Mouse (Mus musculus) natural killer cell, adult 2 months (primary cell): ENCODE measurements around the gene Mia.

Experiments
- DNase-seq, 2 experiments: peaks; one replicate each; pipeline ENCODE4 v3.0.0; 2022; ENCODE audit warnings: low spot score in 2 of 2

The Mia gene

DNA sequence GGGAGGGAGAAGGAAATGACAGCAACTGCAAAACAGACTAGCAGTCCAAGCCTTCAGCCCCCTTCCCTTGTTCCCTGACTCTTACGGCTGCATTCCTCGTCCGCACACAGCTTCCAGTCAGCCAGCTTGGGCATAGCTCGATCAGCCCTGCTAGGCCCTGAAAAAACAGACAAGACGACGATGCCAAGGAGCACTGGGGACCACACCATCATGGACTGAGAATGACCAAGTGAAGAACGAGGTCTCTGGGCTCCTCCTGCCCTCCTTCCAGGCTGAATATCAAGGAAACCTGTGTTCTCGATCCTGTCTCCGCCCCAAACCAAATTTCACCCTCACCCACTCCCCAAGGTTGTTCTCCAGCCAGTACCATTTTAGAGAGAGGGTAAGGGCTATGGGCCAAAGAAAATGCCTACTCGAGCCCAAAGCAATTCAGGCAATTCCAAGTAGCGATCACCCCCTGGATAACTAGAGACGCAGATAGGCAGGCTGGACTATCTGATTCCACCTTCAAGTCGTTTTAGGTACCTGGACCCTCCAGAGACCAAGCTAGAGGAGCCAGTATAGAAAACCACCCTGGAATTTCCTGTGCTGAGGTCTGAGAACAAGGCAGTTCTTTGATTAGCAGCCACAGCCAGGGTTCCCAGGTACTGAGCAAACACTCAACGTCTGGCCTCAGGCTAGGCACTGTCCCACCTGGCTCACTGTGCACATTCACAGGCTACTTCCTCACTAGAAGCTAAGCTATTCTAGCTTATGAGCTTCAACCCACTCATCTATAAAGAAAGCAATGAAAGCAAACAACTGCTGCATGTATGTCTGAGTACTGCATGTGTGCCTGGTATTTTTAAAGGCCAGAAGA, at the start of gene Mia, which contains the start of gene Gm21983:
Gene Mia, minus strand, starts transcription at position 321 of the 859 bp plus-strand sequence.
Gene Gm21983, minus strand, starts transcription at position 250 of the 859 bp plus-strand sequence.
- DNase-seq = no peak

DNA sequence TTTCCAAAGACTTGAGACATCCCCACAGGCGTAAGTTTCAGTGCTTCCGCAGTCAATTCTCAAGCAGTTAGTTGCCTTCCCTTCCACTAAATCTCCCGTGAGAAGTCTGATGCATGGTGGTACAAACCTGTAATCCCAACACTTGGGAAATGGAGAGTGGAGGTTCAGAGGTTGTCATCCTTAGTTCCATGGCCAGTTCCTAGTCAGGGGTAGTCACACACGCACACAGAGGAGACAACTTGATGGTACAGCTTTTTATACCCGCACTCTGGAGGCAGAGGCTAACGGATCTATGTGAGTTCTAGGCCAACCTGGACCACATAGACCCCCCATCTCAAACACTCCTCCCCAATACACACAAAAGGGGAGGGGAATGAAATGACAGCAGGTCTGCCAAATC, 47.9 kb upstream of the Mia start:
- DNase-seq = no peak

DNA sequence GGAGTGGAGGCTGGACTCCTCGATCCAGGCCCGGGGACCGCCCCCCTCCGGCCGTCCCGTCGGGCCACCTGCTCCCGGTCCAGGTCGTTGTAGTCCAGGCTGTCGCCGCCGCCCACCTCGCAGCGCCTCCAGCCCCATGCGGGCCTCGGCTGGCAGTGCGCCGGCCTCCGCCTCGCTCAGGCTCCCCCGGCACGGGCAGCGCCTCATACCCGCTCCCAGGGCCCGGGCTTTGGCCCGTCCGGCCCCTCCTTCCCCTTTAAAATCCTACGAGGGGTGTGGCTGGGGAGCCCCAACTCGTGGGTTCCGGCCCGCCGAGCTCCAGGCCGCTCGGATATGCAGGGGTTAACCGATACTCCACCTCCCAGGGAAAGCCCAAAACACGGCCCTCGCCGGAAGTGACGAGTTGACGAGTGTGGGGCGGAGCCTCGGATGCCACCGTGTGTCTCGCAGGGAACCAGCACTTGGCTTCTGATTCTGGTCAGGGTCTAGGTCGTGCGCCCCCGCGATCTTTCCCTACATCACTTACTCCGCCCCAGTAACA, 47.4 kb upstream of the Mia start, which contains the start of gene Itpkc:
Gene Itpkc, minus strand, starts transcription at position 381 of the 541 bp plus-strand sequence.
- peak; percentile 92 for DNase-seq

DNA sequence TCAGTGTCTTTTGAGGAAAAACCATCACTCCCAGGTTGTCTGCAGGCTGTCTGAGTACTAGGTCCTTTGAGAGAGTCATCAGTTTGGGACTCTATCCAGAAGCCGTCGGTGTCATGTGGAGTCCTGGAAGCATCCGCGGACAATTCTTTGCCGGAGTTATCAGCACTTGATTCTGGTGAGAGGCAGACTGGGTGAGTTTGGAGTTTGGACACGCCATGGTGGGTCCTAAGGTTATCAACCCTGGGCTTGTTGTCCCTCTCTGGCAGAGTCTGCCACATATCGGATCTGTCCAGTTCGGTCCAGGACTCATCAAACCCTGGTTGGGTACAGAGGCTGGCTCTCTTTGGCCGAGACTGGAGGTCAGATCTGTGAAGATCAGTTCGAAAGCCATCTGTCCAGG, 46.7 kb upstream of the Mia start:
- DNase-seq = no peak

DNA sequence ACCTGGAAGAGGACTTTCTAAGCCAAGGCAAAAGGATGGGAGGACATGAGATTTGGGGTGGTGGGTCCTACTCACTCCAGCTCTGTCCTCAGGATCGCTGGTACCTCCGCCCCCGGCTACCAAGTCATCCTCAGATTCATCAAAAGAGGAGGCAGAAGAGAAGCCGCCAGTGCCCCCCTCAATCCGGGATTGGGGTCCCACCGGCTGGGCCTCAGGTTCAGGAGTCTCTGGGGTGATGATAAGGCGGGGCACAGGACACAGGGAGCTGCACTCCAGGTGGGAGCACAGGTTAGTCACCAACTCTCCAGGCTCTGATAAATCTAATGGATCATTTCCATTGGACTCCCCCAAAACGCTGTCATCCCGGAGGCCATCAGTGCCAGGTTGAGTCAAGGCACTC, 46.3 kb upstream of the Mia start:
- DNase-seq = no peak

DNA sequence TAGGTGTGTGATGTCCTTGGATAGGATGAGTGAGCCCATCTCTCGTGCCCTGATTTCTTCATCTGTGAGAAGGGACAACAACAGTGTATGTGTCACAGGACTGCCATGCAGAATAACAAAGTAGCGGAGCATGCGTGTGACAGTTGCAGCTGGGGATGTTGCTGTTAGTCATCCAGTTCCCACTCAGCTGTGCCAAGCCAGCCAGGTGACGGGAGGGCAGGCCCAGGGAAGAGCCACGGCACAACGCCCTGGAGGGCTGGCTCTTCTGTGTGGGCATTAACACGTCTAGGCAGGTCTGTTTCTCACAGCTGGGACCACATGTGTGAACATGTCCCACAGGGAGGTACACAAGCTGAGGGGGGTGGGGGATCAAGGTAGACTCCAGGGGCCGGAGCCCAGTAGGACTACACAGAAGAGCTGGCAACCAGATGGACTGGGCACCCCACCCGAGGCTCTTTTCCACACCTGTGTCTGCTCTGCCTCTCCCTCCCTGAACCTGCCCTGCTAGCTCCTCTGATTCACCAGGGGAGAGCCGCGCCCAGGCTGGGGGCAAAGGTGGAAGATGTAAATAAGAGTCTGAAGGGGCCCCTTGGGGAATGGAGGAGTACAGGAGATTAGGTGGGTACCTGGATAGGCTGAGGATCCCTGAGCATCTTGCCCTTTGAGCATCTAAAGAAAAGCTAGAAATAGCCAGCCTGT, 44.1 kb upstream of the Mia start:
- DNase-seq = no peak

DNA sequence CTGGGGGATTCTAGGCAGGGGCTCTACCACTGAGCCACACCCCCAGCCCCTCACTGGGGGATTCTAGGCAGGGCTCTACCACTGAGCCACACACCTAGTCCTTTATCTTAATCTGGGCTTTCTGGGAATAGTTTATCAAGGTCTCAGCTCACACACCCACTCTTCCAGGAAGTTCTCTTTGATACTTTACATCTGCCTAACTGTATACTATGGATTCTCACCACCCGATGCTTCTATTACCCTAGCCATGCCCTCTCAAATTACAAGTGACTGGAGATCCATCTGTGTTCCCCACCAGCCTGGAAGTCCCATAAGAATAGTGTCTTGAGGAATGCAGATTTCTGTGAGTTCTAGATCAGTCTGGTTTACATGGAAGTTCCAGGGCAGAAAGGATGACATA, 41.6 kb upstream of the Mia start:
- DNase-seq = no peak

DNA sequence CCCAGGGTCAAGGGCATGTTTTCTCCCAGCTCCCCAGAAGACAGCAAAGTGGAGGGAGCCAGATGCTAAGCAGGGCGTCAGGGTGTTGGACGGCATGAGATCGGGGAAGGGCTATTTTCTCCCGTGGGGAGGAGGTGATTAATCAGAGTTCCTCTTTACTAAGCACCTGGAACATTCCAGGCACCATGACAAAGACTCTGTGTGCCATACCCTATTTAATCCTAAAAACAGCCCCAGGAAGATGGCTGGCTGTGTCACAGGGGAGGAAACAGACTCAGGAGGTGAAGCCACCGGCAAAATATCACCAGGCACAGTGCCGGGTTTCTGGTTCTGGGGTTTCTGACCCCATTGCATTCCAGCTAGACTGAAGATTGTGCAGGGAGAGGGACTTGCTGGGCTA, 41.0 kb upstream of the Mia start:
- no peak for DNase-seq

DNA sequence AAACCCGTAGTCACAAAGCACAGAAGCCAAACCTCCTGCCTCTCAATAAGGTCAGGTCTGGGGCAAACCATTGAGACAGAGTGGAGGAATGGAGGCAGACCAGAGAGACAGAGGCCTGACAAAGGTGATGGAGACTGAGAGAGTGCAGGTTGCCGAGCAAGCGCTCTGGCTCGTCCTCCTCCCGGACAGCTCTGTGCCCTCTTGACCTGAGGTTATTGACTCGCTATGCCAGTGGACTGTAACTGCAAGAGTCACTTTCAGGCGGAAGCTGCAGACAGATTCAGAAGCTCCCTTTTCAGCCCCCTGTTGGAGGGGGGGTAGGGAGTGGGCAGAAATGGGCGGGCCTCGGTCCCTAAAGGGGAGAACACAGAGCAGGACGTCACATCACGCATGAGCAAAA, 39.0 kb upstream of the Mia start:
- DNase-seq = no peak

DNA sequence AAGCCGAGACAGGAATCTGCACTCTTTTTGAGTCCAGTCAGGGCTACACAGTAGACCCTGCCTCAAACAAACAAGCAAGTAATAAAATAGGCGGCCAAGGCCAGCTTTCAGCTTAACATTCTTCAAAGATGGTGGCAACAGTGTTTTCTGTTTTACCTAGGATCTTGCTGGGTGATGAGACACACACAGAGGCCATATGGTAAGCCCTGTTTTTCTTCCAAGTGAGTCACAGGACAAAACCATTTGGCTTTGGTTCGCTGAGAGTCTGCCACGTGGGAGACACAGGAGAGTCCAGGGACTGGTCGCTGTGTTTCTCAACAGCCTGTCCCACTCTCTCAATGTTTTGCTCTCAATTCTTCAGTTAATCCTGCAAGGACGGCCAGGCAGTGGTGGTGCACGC, 37.6 kb upstream of the Mia start:
- no peak for DNase-seq

DNA sequence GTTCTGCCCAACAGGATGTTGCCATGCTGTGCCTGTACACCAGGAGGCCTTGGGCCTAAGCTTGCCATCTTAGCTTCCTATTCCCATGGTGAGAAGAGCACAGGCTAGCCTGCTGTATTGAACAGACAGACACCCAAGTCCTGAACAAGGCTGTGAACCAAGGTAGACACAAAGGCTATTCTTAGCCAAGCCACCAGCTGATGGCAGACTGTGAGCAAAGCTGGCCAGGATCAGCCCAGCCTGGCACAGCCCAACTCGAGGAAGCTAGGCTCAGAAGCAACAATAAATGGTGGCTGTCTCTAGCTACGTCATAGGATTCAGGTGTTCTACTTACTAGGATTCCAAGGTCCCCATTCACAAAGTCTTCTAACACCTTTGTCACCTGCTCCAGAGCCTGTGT, 31.7 kb upstream of the Mia start:
- no peak for DNase-seq

DNA sequence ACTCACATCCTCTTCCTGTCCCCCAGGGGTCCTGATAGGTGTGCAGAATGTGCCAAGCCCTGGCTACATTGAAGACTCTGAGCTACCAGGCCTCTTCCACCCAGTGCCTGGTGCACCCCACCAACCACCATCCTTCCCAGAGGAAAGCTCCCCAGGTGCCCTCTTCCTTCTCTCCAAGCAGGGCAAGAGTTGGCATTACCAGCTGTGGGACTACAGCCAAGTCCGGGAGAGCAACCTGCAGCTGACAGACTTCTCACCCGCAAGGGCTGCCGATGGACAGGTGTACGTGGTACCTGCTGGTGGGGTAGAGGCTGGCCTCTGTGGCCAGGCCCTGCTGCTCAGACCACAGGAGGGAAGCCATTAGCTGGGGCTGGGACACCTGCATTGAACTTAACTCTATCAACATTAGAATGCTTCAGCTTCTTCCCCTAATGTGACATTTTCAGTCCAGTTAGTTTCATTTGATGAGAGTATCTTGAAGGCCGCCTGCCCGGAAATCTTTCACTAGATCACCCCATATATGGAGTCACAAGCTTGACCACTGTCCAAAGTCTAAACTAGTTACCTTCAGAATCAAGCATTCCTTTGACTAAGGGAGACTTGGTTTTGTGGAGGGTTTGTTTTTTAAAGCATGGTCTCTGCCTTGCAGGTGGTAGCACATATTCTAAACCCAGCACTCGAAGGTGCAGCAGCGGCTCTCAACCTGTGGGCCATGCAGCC, 22.9 kb upstream of the Mia start:
- DNase-seq = no peak

DNA sequence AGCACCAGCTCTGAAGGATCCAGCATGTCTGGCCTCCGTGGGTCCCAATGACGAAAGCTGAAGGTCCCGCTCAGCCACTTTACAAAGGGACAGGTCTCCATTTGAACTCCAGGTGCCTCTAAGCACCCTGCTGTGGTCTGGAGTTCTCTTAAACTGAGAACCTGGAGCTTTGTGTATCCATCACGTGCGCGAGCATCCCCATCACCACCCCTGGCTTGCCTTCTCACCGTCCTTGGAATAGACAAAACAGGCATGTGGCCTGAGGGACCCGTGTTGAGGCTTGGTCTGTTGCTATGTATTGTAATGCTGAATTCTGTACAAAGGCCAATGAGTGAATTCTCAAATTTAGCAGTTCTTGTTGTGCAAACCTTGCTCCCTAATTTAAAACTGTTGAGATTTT, 17.8 kb upstream of the Mia start:
- no peak for DNase-seq

DNA sequence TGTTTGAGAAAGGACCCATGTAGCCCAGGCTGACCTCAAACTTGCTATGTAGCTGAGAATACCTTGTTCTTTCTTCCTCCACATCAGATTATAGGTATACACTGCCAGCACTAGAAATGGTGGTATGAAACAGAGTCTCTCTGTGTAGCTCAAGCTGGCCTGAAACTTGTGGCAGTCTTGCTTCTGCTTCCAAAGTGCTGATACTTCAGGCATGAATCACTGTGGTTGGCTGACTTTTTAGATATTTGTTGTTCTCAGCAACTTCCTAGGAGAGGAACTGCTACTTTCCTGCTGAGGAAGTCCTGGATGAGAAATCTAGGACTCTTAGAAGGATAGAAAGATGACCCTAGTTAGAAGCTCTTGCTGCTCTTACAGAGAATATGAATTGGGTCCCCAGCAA, 17.4 kb upstream of the Mia start:
- no peak for DNase-seq

DNA sequence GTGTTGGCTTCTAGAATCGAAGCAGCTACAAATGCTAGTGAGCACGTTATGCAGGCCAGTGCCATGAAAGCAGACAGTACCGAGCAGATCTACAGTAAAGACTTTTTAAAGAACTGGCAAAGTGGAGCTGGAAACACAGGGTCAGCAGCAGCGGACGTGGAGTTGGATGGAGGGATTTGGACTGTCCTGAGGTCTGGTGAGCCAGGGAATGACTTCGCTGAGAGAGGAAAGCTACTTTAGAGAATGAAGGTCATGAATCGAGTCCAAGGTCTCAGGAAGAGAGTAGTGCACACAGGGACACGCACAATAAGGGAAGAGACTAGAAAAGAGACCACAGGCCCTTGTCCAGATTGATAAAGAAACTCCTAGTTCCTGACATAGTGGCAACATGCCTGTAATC, 16.7 kb upstream of the Mia start:
- DNase-seq = no peak

DNA sequence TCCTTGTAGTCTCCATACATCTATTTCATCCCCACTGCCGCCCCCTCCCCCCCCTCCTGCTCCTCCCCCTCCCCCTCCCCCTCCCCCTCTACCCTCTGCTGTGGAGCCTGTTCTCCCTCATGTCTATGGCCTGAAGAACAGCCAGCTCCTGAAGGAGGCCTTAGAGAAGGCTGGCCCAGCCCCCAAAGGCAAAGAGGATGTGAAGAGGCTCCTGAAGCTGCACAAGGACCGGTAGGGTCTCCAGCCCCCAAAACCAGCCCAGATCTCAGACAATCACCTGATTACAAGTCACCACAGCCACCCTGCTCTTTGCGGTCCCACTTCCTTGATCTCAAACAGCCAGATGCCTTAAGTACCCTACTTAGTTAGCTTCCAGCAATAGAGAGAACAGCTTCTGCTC, 16.2 kb upstream of the Mia start:
- DNase-seq = no peak

DNA sequence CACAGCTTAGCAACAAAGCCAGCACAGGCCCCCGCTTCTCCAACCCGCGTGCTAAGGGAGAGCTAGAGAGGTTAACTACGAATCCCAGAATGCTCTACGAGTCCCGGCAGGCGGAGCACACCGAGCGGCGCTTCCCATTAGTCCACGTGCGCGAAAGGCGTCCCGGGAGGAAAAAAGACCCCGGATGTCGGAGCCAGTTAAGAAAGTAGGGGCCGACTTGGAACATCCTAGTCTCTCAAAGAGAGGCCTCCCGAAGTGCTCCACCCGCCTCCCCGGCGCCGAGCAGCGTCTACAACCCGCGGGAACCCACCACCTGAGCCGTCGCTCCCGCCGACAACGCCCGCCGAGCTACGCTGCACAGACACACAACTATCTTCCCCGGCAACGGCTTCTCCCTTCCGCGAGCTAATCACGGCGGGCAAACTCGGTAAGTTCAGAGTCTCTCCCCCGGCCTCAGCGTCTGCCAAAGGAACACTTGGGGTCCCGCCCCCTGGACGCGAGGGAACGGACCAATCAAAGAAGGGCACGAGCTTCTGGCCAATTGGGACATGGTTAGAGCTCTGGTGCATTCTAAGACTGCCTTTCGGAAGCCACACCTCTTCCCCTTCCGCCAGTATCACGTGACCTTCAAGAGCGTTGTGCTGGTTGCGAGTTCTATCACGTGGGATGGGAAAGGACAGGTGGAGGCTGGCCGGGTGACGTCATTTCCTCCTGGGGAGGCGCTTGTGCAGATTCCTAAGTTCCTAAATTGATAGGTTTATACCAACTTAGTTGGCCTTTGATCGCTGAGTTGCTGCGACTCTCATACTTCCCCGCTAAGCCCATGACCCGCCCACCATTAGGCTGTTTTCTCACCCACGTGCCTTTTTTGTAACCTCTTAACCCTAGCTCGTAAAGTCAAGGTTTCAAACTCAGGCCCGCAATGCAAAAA, 15.0 kb upstream of the Mia start, which contains the start of the genes BC024978 and Snrpa:
Gene BC024978, plus strand, starts transcription at position 101 of the 931 bp plus-strand sequence.
Gene Snrpa, minus strand, starts transcription at position 591 of the 931 bp plus-strand sequence.
- peak; percentile 93 to 96 for DNase-seq

DNA sequence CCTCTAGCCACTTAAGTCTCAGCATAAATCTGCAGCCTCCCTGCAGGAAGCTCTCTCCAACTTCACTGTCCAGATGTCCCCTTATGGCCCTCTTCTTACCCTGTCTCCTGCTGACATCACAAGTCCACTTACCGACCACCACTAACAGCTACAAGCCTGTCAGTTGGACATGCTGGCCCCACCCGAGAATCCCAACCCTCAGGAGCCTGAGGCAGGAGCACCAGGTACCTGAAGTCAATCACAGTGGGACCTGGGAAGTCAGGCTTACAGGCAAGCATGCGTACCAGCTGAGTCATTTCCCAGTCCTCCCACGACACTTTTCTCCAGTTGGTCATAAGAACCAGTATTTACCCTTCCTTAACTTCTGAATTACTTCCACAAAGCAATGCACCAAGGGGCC, 12.8 kb upstream of the Mia start:
- no peak for DNase-seq

DNA sequence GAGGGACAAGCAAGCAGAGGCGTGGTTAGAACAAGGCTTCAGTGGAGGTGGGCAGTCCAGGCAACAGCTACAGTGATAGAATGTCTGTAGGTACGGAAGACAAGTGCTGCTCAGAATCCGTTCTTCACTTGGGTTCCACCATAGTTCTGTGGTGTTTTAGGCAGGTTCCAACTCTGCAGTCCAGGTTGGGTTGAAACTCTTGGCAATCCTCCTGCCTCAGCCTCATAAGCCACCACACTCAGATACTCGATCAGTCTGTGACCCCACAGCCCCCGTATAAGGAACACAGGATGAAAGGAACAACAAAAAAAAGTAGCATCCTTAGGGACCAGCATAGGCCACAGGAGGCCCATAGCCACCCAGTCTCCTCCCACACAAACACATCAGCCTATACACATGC, 11.5 kb upstream of the Mia start:
- no peak for DNase-seq

DNA sequence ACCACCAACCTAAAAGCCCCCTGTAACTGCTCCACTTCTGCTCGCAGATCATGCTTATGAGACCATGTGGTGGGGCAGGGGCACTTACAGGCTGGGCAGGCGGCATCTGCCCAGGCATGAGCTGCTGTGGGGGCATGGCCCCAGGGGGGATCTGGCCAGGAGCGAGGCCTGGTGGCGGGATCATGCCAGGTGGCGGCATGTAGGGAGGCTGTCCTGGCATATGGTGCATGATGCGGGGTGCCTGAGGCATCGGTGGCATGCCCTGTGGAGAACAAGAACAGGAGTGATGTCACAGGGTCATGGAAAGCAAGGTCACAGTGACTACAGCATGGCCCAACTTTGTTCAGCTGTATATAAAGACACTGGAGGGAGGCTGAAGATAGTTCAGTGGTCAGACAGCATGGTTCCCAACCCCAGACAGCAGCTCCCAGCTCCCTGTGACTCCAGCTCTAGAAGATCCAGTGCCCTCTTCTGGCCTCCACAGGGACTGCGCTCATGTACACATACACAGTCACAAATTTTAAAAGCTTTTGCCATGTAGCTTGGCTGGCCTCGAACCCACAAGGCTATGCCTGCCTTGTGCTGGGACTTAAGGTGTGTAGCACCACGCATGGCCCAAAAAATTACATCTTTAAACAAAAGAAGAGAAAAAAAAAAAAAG, 8.4 kb upstream of the Mia start:
- no peak for DNase-seq
